Mouse (Mus musculus) MEL (cell line): ENCODE measurements at regions not wholly inside any gene's neighbourhood (a gene's known extent, or its start where the extent isn't known, plus 50 kb on each side); places are given as distances from the start of the nearest gene placed in this dataset.
"Not testable (repeated sequence)": the region's sequence is repeated elsewhere in the genome, so short reads cannot be mapped to it uniquely, and the experiment has no call there.

Experiments
- DNase-seq: peaks from one replicate; pipeline ENCODE4 v3.0.0; 2011; ENCODE audit warnings: low read depth, low spot score
- H3K27ac ChIP-seq: 2 replicates; pipeline ENCODE4 v1.5.1; 2012; ENCODE audit warnings: low read depth, mild to moderate bottlenecking, control low read depth, low read length, moderate library complexity; ENCODE audit not compliant: control insufficient read depth
- H3K27me3 ChIP-seq, 2 experiments: fragments of 150-350 bp in 1 of 2; sonication (generic) in 1 of 2; 2 replicates each; pipeline ENCODE4 v1.6.1; 2012; ENCODE audit warnings: low read length in 2 of 2, mild to moderate bottlenecking in 2 of 2, improper control_type of control experiment in 1 of 2, moderate library complexity in 1 of 2; ENCODE audit not compliant: insufficient read depth in 2 of 2, control insufficient read depth in 1 of 2
- H3K36me3 ChIP-seq, 2 experiments: 2 replicates each; pipeline ENCODE4 v1.6.1; 2012 to 2014; ENCODE audit warnings: low read length in 2 of 2, improper control_type of control experiment in 1 of 2, inconsistent platforms in 1 of 2, mild to moderate bottlenecking in 1 of 2; ENCODE audit not compliant: insufficient read depth in 2 of 2, control insufficient read depth in 1 of 2
- H3K4me1 ChIP-seq, 2 experiments: fragments of 150-350 bp in 1 of 2; sonication (generic) in 1 of 2; 2 replicates each; pipeline ENCODE4 v1.6.1; 2012; ENCODE audit warnings: low read length in 2 of 2, improper control_type of control experiment in 1 of 2, mild to moderate bottlenecking in 1 of 2; ENCODE audit not compliant: insufficient read depth in 2 of 2, control insufficient read depth in 1 of 2
- H3K4me3 ChIP-seq, 2 experiments: fragments of 150-350 bp in 1 of 2; sonication (generic) in 1 of 2; 2 replicates each; pipeline ENCODE4 v1.5.1; 2012; ENCODE audit warnings: low read depth in 2 of 2, low read length in 2 of 2, mild to moderate bottlenecking in 2 of 2, moderate library complexity in 2 of 2, control low read depth in 1 of 2, improper control_type of control experiment in 1 of 2; ENCODE audit not compliant: control insufficient read depth in 1 of 2, insufficient read depth in 1 of 2
- H3K79me2 ChIP-seq: 2 replicates; pipeline ENCODE4 v1.6.1; 2012; ENCODE audit warnings: mild to moderate bottlenecking, low read length, moderate library complexity; ENCODE audit not compliant: control insufficient read depth, poor library complexity, insufficient read depth
- H3K9ac ChIP-seq: 2 replicates; pipeline ENCODE4 v1.6.1; 2012; ENCODE audit warnings: low read depth, mild to moderate bottlenecking, control low read depth, low read length, moderate library complexity; ENCODE audit not compliant: control insufficient read depth, poor library complexity, severe bottlenecking
- H3K9me3 ChIP-seq: fragments of 150-350 bp; sonication (generic); replicated peaks from 2 replicates; pipeline ENCODE4 v1.6.1; 2012; ENCODE audit warnings: mild to moderate bottlenecking, low read length, improper control_type of control experiment, moderate library complexity; ENCODE audit not compliant: insufficient read depth
- CHD1 ChIP-seq: IDR thresholded peaks from 2 replicates; pipeline ENCODE4 v1.6.1; 2012; ENCODE audit warnings: low read depth, mild to moderate bottlenecking, inconsistent platforms, low read length, improper control_type of control experiment
- ELF1 ChIP-seq: IDR thresholded peaks from 2 replicates; pipeline ENCODE4 v1.6.1; 2014; ENCODE audit warnings: low read depth, mild to moderate bottlenecking, inconsistent platforms, low read length, improper control_type of control experiment, moderate library complexity
- EP300 ChIP-seq, 2 experiments: IDR thresholded peaks; 2 replicates each; pipeline ENCODE4 v1.6.1; 2011; ENCODE audit warnings: improper control_type of control experiment in 2 of 2, low read length in 2 of 2, low read depth in 1 of 2, mild to moderate bottlenecking in 1 of 2
- GABPA ChIP-seq: IDR thresholded peaks from 2 replicates; pipeline ENCODE4 v1.6.1; 2012; ENCODE audit warnings: low read depth, mild to moderate bottlenecking, inconsistent platforms, low read length, improper control_type of control experiment, moderate library complexity
- JUND ChIP-seq: IDR thresholded peaks from 2 replicates; pipeline ENCODE4 v1.6.1; 2011; ENCODE audit warnings: low read depth, mild to moderate bottlenecking, improper control_type of control experiment, low read length
- MAZ ChIP-seq: IDR thresholded peaks from 2 replicates; pipeline ENCODE4 v1.6.1; 2012; ENCODE audit warnings: low read depth, mild to moderate bottlenecking, inconsistent platforms, low read length, improper control_type of control experiment
- MEF2A ChIP-seq: IDR thresholded peaks from 2 replicates; pipeline ENCODE4 v1.6.1; 2014; ENCODE audit warnings: low read depth, mild to moderate bottlenecking, inconsistent platforms, low read length, improper control_type of control experiment; ENCODE audit not compliant: poor library complexity, insufficient replicate concordance, severe bottlenecking; ENCODE audit errors: extremely low read depth
- SIN3A ChIP-seq: IDR thresholded peaks from 2 replicates; pipeline ENCODE4 v1.6.1; 2012; ENCODE audit warnings: low read length, improper control_type of control experiment, inconsistent platforms
- TAL1 ChIP-seq: IDR thresholded peaks from 2 replicates; pipeline ENCODE4 v1.6.1; 2012; ENCODE audit warnings: mild to moderate bottlenecking, inconsistent platforms, low read length, moderate library complexity, mixed read lengths
- TCF12 ChIP-seq: IDR thresholded peaks from 2 replicates; pipeline ENCODE4 v1.6.1; 2014; ENCODE audit warnings: low read depth, mild to moderate bottlenecking, inconsistent platforms, low read length, improper control_type of control experiment, moderate library complexity
- UBTF ChIP-seq: IDR thresholded peaks from 2 replicates; pipeline ENCODE4 v1.6.1; 2012; ENCODE audit warnings: low read depth, mild to moderate bottlenecking, inconsistent platforms, low read length, improper control_type of control experiment, moderate library complexity, borderline replicate concordance; ENCODE audit not compliant: insufficient read depth
- ZKSCAN1 ChIP-seq: IDR thresholded peaks from 2 replicates; pipeline ENCODE4 v1.6.1; 2012; ENCODE audit warnings: low read depth, mild to moderate bottlenecking, inconsistent platforms, low read length, improper control_type of control experiment, moderate library complexity

DNA sequence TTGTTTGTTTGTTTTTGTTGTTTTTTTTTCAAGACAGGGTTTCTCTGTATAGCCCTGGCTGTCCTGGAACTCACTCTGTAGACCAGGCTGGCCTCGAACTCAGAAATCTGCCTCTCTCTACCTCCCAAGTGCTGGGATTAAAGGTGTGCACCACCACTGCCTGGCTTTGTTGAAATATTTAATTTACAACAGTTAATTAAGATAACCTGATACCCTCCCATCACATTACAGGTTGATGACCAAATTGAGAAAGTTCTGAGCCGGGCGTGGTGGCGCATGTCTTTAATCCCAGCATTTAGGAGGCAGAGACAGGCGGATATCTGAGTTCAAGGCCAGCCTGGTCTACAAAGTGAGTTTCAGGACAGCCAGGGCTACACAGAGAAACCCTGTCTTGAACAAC lies 81.5 kb upstream of the Otx2 start:
- H3K27me3 ChIP-seq, H3K4me1 ChIP-seq, H3K27ac ChIP-seq, DNase-seq, H3K4me3 ChIP-seq, H3K79me2 ChIP-seq, H3K9ac ChIP-seq, H3K36me3 ChIP-seq, H3K9me3 ChIP-seq: not testable (repeated sequence)

DNA sequence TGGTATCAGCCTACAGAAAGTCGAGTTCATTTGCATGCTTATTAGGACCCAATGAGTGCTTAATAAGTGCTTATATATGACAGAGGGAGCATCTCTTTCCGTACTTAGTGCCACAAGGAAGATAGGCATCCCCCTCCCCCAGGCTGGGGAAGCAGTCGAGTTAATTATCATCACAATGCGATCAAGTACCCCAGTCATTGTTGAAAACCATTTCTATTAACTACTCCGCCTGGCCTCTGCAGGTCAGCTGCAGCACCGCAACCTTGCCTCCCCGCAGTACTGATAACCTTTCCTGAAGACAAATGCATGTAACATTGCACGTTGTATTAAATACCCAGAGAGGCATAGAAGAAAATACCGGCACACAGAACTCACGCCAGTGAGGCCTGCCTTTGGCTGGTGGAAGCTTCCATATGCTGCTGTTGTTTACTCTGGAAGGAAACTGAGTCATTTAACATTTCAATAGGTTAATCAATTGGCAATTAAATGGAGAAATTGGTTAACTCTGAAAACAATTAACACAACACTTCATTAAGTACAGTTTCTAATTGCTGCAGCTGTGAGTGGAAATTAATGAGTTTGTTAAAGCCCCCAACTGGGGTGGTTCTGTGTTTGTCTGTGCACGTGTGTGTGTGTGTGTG lies 80.6 kb upstream of the Otx2 start:
- no peaks in the 10 kb centered on the region for H3K27me3 ChIP-seq
- no peak for DNase-seq

DNA sequence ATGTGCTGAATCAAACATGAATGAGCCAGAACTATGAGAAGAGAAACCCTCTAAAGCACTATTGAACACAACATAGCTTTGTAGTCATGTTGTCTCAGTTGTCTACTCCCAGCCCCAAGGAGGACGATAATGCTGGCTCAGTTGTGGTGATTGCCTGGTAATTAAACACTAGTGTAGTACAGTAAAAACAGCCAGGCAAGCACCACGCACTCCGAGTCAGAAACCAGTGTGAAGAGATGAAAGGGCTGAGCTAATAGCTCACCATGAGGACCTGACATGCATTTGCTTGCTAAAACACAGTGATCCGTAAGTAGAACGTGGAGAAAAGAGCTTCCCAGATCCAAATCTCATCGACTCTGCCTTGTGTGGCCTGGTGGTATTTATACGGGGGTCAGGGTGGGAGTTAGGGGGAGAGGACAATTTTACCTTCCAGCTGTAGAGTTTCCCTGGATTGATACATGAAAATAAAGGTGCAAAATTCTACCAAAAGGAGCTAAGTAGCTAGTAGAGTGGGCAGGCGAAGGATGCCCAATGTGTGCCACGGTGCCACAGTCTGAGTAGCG lies 80.0 kb upstream of the Otx2 start:
- no peak for DNase-seq
- H3K4me3 ChIP-seq: no peak overlapping the region
- H3K4me1 ChIP-seq: no peaks in the 10 kb centered on the region
- no peaks in the 10 kb centered on the region for H3K27me3 ChIP-seq
- no peaks in the 10 kb centered on the region for H3K79me2 ChIP-seq
- no peak overlapping the region for H3K9ac ChIP-seq
- H3K27ac ChIP-seq: no peak overlapping the region
- TF ChIP-seq UBTF: no peak
- TF ChIP-seq SIN3A: no peak
- TF ChIP-seq JUND: no peak
- no peak for TF ChIP-seq MEF2A
- no peak for TF ChIP-seq MAZ
- H3K9me3 ChIP-seq: no peaks in the 10 kb centered on the region
- H3K36me3 ChIP-seq: no peaks in the 10 kb centered on the region

More for the DNA sequence above, 80.6 kb upstream of the Otx2 start:
- H3K4me1 ChIP-seq: no peaks in the 10 kb centered on the region
- no peaks in the 10 kb centered on the region for H3K36me3 ChIP-seq
- no peak overlapping the region for H3K4me3 ChIP-seq
- no peak overlapping the region for H3K9ac ChIP-seq
- no peak overlapping the region for H3K27ac ChIP-seq
- no peak for TF ChIP-seq TCF12
- TF ChIP-seq ELF1: no peak
- no peak for TF ChIP-seq EP300 (IDR thresholded peaks at IDR 0.05; ENCODE audit: low read depth in 1 of 2, low read length in 2 of 2)
- no peak for TF ChIP-seq CHD1
- no peak for TF ChIP-seq TAL1
- TF ChIP-seq GABPA: no peak
- TF ChIP-seq ZKSCAN1: no peak
- H3K79me2 ChIP-seq: no peaks in the 10 kb centered on the region
- H3K9me3 ChIP-seq: no peaks in the 10 kb centered on the region
